Mouse (Mus musculus) spleen, postnatal 4 days (tissue): Measurements from ENCODE around the gene Greb1.

Experiments used
- DNase-seq, 2 experiments: peaks; one replicate each; pipeline ENCODE4 v3.0.0; 2022; ENCODE audit warnings: low spot score in 2 of 2

Greb1 gene

GRCm38 (mm10) chr12:16763649-16764422 is 36.9 kb downstream of the Greb1 start:
- no peak for DNase-seq

GRCm38 (mm10) chr12:16761461-16761860 is 39.2 kb downstream of the Greb1 start:
- DNase-seq, result no peak

GRCm38 (mm10) chr12:16760246-16760645 is 40.4 kb downstream of the Greb1 start:
- DNase-seq, result no peak

GRCm38 (mm10) chr12:16754311-16754710 is 46.4 kb downstream of the Greb1 start:
- peak; percentile 26 to 79 for DNase-seq

GRCm38 (mm10) chr12:16753555-16753954 is 47.1 kb downstream of the Greb1 start:
- no peak for DNase-seq

- no peak for DNase-seq
Measured at GRCm38 (mm10) chr12:16753110-16753509, 47.6 kb downstream of the Greb1 start.

GRCm38 (mm10) chr12:16752236-16752840 is 48.3 kb downstream of the Greb1 start:
- DNase-seq, result no peak

GRCm38 (mm10) chr12:16751609-16752008 is 49.1 kb downstream of the Greb1 start:
- no peak for DNase-seq

GRCm38 (mm10) chr12:16740059-16740458 is 60.6 kb downstream of the Greb1 start:
- no peak for DNase-seq

- no peak for DNase-seq
Measured at GRCm38 (mm10) chr12:16737266-16737665, 63.4 kb downstream of the Greb1 start.

- DNase-seq, result no peak
Measured at GRCm38 (mm10) chr12:16734698-16735097, 66.0 kb downstream of the Greb1 start.

- DNase-seq, result no peak
Measured at GRCm38 (mm10) chr12:16734009-16734408, 66.7 kb downstream of the Greb1 start.

- DNase-seq, result no peak
Measured at GRCm38 (mm10) chr12:16731121-16731741, 69.5 kb downstream of the Greb1 start.

- no peak for DNase-seq
Measured at GRCm38 (mm10) chr12:16730196-16730595, 70.5 kb downstream of the Greb1 start.

GRCm38 (mm10) chr12:16728221-16728620 is 72.5 kb downstream of the Greb1 start:
- no peak for DNase-seq

GRCm38 (mm10) chr12:16726229-16726628 is 74.5 kb downstream of the Greb1 start:
- no peak for DNase-seq

- DNase-seq, result no peak
Measured at GRCm38 (mm10) chr12:16723601-16724000, 77.1 kb downstream of the Greb1 start.

GRCm38 (mm10) chr12:16718660-16719315 is 81.9 kb downstream of the Greb1 start:
- no peak for DNase-seq

- no peak for DNase-seq
Measured at GRCm38 (mm10) chr12:16717653-16718052, 83.0 kb downstream of the Greb1 start.

- DNase-seq, result no peak
Measured at GRCm38 (mm10) chr12:16714616-16715015, 86.1 kb downstream of the Greb1 start.

GRCm38 (mm10) chr12:16698691-16699090 is 102.0 kb downstream of the Greb1 start:
- no peak for DNase-seq

- DNase-seq, result no peak
Measured at GRCm38 (mm10) chr12:16696146-16696545, 104.5 kb downstream of the Greb1 start.
